In the genomic region with DNA sequence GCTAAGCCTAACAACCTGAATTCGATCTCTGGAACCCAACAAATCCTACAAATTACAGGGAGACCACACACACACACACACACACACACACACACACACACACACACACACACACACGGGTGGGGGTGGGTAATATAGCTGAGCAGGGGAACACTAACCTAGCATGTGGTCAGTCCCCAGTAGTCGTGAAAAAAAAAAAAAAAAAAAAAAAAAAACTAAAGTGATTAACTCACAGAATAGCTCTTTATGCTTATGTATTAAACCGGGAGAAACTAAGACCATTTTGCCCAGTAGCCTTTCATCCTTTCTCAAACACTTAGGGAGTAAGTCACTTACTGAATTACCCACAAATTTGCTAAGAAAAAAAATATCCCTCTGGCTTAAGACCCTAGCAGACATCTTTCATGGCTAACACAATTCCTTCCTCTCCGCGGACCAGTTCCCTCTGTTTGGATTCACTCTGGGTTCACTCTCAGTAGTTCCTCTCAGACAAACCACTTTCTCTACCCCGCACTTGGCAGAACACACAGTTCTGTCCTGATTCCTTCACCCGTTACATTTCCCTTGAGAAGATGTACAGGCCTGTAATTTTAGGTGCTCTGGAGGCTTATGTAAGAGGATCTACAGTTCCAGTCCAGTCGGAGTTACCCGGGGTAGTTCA, we compare ENCODE assay signal across 8 mouse cellular contexts. TPM values are rescaled to one million over a fixed set of nuclear protein-coding genes. Genes with fewer than 3 reads are reported as not detected.
A peak's percentile ranks its signal among the peaks of the same experiment; 100 is the strongest.
DNase-seq lines count a peak whose midpoint lies in the region; ATAC-seq and TF ChIP-seq lines count a peak whose summit lies in the region.

No protein-coding gene starts in this region.

- H3K4me3 ChIP-seq in kidney, embryonic 15.5 days (replicated peaks), result peak overlapping the region; percentile 62
- peak overlapping the region; percentile 78 to 90 for H3K4me3 ChIP-seq in MEL (ENCODE audit: control insufficient read depth in 1 of 2, insufficient read depth in 1 of 2, low read depth in 2 of 2, low read length in 2 of 2)
- H3K4me3 ChIP-seq in erythroblast, embryonic 14.5 days (replicated peaks), result peak overlapping the region; percentile 96
- H3K4me3 ChIP-seq in limb, embryonic 12.5 days (replicated peaks), result peak overlapping the region; percentile 58
- peak overlapping the region; percentile 59 for H3K4me3 ChIP-seq in neural tube, embryonic 14.5 days (ENCODE audit: low read depth, low read length)

- H3K9me3 ChIP-seq in kidney, embryonic 15.5 days (replicated peaks), result no peaks in the 10 kb centered on the region
- H3K9me3 ChIP-seq in MEL (replicated peaks; ENCODE audit: insufficient read depth, low read length), result no peaks in the 10 kb centered on the region
- H3K9me3 ChIP-seq in erythroblast, embryonic 14.5 days (ENCODE audit: control insufficient read depth, low read length), result no peaks in the 10 kb centered on the region
- no peaks in the 10 kb centered on the region for H3K9me3 ChIP-seq in limb, embryonic 12.5 days
- no peaks in the 10 kb centered on the region for H3K9me3 ChIP-seq in neural tube, embryonic 14.5 days (ENCODE audit: control insufficient read depth, low read length)

- H3K27me3 ChIP-seq in kidney, embryonic 15.5 days, result peaks cover 18% of the 10 kb centered on the region
- no peaks in the 10 kb centered on the region for H3K27me3 ChIP-seq in MEL (ENCODE audit: control insufficient read depth in 1 of 2, insufficient read depth in 2 of 2, low read length in 2 of 2)
- no peaks in the 10 kb centered on the region; the same call in 1 of the 2 replicates for H3K27me3 ChIP-seq in erythroblast, embryonic 14.5 days (ENCODE audit: control insufficient read depth)
- H3K27me3 ChIP-seq in limb, embryonic 12.5 days, result peaks cover 20% of the 10 kb centered on the region
- H3K27me3 ChIP-seq in neural tube, embryonic 14.5 days (ENCODE audit: control insufficient read depth, insufficient read depth, low read length), result no peaks in the 10 kb centered on the region

- H3K79me2 ChIP-seq in MEL (ENCODE audit: control insufficient read depth, insufficient read depth, low read length, poor library complexity), result peaks cover 11% of the 10 kb centered on the region

- TF ChIP-seq RAD21 in MEL (IDR thresholded peaks at IDR 0.05; ENCODE audit: low read depth, low read length), result no peak

- TF ChIP-seq POLR2A in MEL (IDR thresholded peaks at IDR 0.05; ENCODE audit: control insufficient read depth in 1 of 2, insufficient read depth in 1 of 2, low read depth in 1 of 2, low read length in 2 of 2, poor library complexity in 1 of 2), result no peak

- peak overlapping the region; percentile 54; the same call in 1 of the 2 replicates for H3K27ac ChIP-seq in kidney, embryonic 15.5 days
- peak overlapping the region; percentile 87 for H3K27ac ChIP-seq in MEL (ENCODE audit: control insufficient read depth, low read depth, low read length)
- no peak overlapping the region for H3K27ac ChIP-seq in limb, embryonic 12.5 days
- no peak overlapping the region for H3K27ac ChIP-seq in neural tube, embryonic 14.5 days (ENCODE audit: low read depth, low read length)

- peaks cover 17% of the 10 kb centered on the region for H3K4me1 ChIP-seq in kidney, embryonic 15.5 days
- peaks cover 0 to 15% of the 10 kb centered on the region in 2 experiments; a peak in 2 of 4 replicates for H3K4me1 ChIP-seq in MEL (ENCODE audit: control insufficient read depth in 1 of 2, insufficient read depth in 2 of 2, low read length in 2 of 2)
- peaks cover 44% of the 10 kb centered on the region for H3K4me1 ChIP-seq in erythroblast, embryonic 14.5 days (ENCODE audit: control insufficient read depth)
- no peaks in the 10 kb centered on the region for H3K4me1 ChIP-seq in limb, embryonic 12.5 days (replicated peaks)
- H3K4me1 ChIP-seq in neural tube, embryonic 14.5 days (ENCODE audit: control insufficient read depth, insufficient read depth, low read length), result no peaks in the 10 kb centered on the region

- H3K4me2 ChIP-seq in kidney, embryonic 15.5 days, result peak overlapping the region; percentile 98
- peak overlapping the region; percentile 94 for H3K4me2 ChIP-seq in limb, embryonic 12.5 days
- H3K4me2 ChIP-seq in neural tube, embryonic 14.5 days (ENCODE audit: low read depth, low read length), result peak overlapping the region; percentile 97

- TF ChIP-seq CTCF in MEL (IDR thresholded peaks at IDR 0.05 in 2 of 3, conservative IDR thresholded peaks at IDR 0.05 in 1 of 3; ENCODE audit: control insufficient read depth in 1 of 3, insufficient read depth in 1 of 3, low read depth in 2 of 3, low read length in 3 of 3, poor library complexity in 1 of 3, severe bottlenecking in 1 of 3), result no peak

- ATAC-seq in kidney, embryonic 15.5 days (replicated peaks; ENCODE audit: low FRiP score), result peak; percentile 6; the same call in 1 of the 2 replicates
- ATAC-seq in limb, embryonic 12.5 days (ENCODE audit: insufficient number of reproducible peaks, insufficient read depth, low FRiP score, low TSS enrichment, low read depth), result no peak; the same call in 1 of the 2 replicates
- ATAC-seq in neural tube, embryonic 14.5 days (ENCODE audit: low read depth), result no peak; the same call in 1 of the 2 replicates

- DNase-seq in kidney, adult 9 months, result no peak
- DNase-seq in MEL (ENCODE audit: low read depth, low spot score) (peak; percentile 83), MN1 (ENCODE audit: low spot score) (no peak)
- DNase-seq in adrenal gland, adult (ENCODE audit: inconsistent age in 2 of 2, low spot score in 1 of 2), result no peak

- H3K36me3 ChIP-seq in kidney, embryonic 15.5 days, result no peaks in the 10 kb centered on the region
- peaks cover 0 to 14% of the 10 kb centered on the region in 2 experiments; a peak in 2 of 4 replicates for H3K36me3 ChIP-seq in MEL (ENCODE audit: control insufficient read depth in 1 of 2, insufficient read depth in 2 of 2, low read length in 2 of 2)
- H3K36me3 ChIP-seq in erythroblast, embryonic 14.5 days (ENCODE audit: control insufficient read depth), result peaks cover 15% of the 10 kb centered on the region
- H3K36me3 ChIP-seq in limb, embryonic 12.5 days, result no peaks in the 10 kb centered on the region
- no peaks in the 10 kb centered on the region for H3K36me3 ChIP-seq in neural tube, embryonic 14.5 days (ENCODE audit: control insufficient read depth, insufficient read depth, low read length)

- WGBS in kidney, embryonic 15.5 days, result 37% methylated on average over 10 of the region's 10 CpGs
- 35% methylated on average over 10 of the region's 10 CpGs for WGBS in limb, embryonic 12.5 days
- WGBS in neural tube, embryonic 14.5 days, result 46% methylated on average over 10 of the region's 10 CpGs

- TF ChIP-seq EP300 in MEL (IDR thresholded peaks at IDR 0.05; ENCODE audit: low read depth in 1 of 2, low read length in 2 of 2), result peak in 1 of 2 experiments; percentile 38; a peak in 1 of 4 replicates

- H3K9ac ChIP-seq in kidney, embryonic 15.5 days, result peak overlapping the region; percentile 6; the same call in 1 of the 2 replicates
- H3K9ac ChIP-seq in MEL (ENCODE audit: control insufficient read depth, low read depth, low read length, poor library complexity, severe bottlenecking), result peak overlapping the region; percentile 91
- peak overlapping the region; percentile 75; the same call in 1 of the 2 replicates for H3K9ac ChIP-seq in limb, embryonic 12.5 days (replicated peaks)
- peak overlapping the region; percentile 74; the same call in 1 of the 2 replicates for H3K9ac ChIP-seq in neural tube, embryonic 14.5 days (replicated peaks; ENCODE audit: low read depth, low read length)

TF ChIP-seq in MEL, 35 proteins besides CTCF, POLR2A, EP300 and RAD21:
- TF ChIP-seq POLR2AphosphoS2 (IDR thresholded peaks at IDR 0.05; ENCODE audit: low read length) (no peak), ZNF384 (IDR thresholded peaks at IDR 0.05; ENCODE audit: low read depth, low read length) (peak; percentile 59), CHD1 (IDR thresholded peaks at IDR 0.05; ENCODE audit: low read depth, low read length) (no peak; the same call in 1 of the 2 replicates), TAL1 (IDR thresholded peaks at IDR 0.05; ENCODE audit: low read length) (no peak), SMC3 (IDR thresholded peaks at IDR 0.05; ENCODE audit: low read depth, low read length) (0 out of 2 replicates have a peak, but pooled peaks have one; percentile 10), RCOR1 (IDR thresholded peaks at IDR 0.05; ENCODE audit: low read depth, low read length) (peak; percentile 80), ETS1 (IDR thresholded peaks at IDR 0.05; ENCODE audit: low read depth, low read length) (no peak), MYC (IDR thresholded peaks at IDR 0.05; ENCODE audit: low read depth, low read length) (no peak)

RNA-seq across cellular contexts. Expression of a gene that starts 0.7 kb away (rescaled TPM):
- 7.8 and 10.4 TPM in 2 replicates for polyA plus RNA-seq in kidney, embryonic 15.5 days (2015; fragmentation: Nextera tagmentation; extraction: Ambion mirVana)
- 78.4 and 108 TPM in 2 replicates for total RNA-seq in MEL (2012; rRNA removed)
- polyA plus RNA-seq in MEL (2012; ENCODE audit: insufficient read depth in 1 of 2, insufficient read length in 2 of 2, low read depth in 1 of 2, low replicate concordance in 2 of 2, missing spikeins in 1 of 2), result 10 to 100 TPM in 1 of 2 experiments, not detected in 1; 93.4 TPM
- polyA plus RNA-seq in erythroblast, embryonic 14.5 days (2012), result 0.48 and 0.56 TPM in 2 replicates
- polyA plus RNA-seq in limb, embryonic 12.5 days (2016; fragmentation: Nextera tagmentation; extraction: Ambion mirVana), result 89.5 and 93.5 TPM in 2 replicates
- 44.3 and 45.4 TPM in 2 replicates for polyA plus RNA-seq in neural tube, embryonic 14.5 days (2014; fragmentation: Nextera tagmentation; extraction: Ambion mirVana)

RNA-seq across cellular contexts. Expression of a gene that starts 18.9 kb away (rescaled TPM):
- polyA plus RNA-seq in kidney, embryonic 15.5 days (2015; fragmentation: Nextera tagmentation; extraction: Ambion mirVana), result 6.0 and 6.3 TPM in 2 replicates
- total RNA-seq in MEL (2012; rRNA removed), result 2.0 and 2.2 TPM in 2 replicates
- polyA plus RNA-seq in MEL (2012; ENCODE audit: insufficient read depth in 1 of 2, insufficient read length in 2 of 2, low read depth in 1 of 2, low replicate concordance in 2 of 2, missing spikeins in 1 of 2), result 1 to 10 TPM in 1 of 2 experiments, not detected in 1; 8.6 TPM
- 0.56 and 0.83 TPM in 2 replicates for polyA plus RNA-seq in erythroblast, embryonic 14.5 days (2012)
- 4.6 and 6.0 TPM in 2 replicates for polyA plus RNA-seq in limb, embryonic 12.5 days (2016; fragmentation: Nextera tagmentation; extraction: Ambion mirVana)
- 8.8 and 9.8 TPM in 2 replicates for polyA plus RNA-seq in neural tube, embryonic 14.5 days (2014; fragmentation: Nextera tagmentation; extraction: Ambion mirVana)

RNA-seq across cellular contexts. Expression of a gene that starts 55.2 kb away (rescaled TPM):
- polyA plus RNA-seq in kidney, embryonic 15.5 days (2015; fragmentation: Nextera tagmentation; extraction: Ambion mirVana), result 1.9 and 2.1 TPM in 2 replicates
- 0.42 and 0.69 TPM in 2 replicates for total RNA-seq in MEL (2012; rRNA removed)
- polyA plus RNA-seq in MEL (2012; ENCODE audit: insufficient read depth in 1 of 2, insufficient read length in 2 of 2, low read depth in 1 of 2, low replicate concordance in 2 of 2, missing spikeins in 1 of 2), result under 1 TPM in 1 of 2 experiments, not detected in 1; 0.33 TPM
- polyA plus RNA-seq in erythroblast, embryonic 14.5 days (2012), result not detected in 2 replicates
- polyA plus RNA-seq in limb, embryonic 12.5 days (2016; fragmentation: Nextera tagmentation; extraction: Ambion mirVana), result 1.6 and 2.3 TPM in 2 replicates
- polyA plus RNA-seq in neural tube, embryonic 14.5 days (2014; fragmentation: Nextera tagmentation; extraction: Ambion mirVana), result 0.72 and 2.7 TPM in 2 replicates

Comparison
In these comparisons a context has a peak if more than half of its experiments do, and no peak if none do; other contexts are left out.
1. H3K27ac ChIP-seq: peak in kidney, embryonic 15.5 days (single experiment) and MEL (single experiment); none in limb, embryonic 12.5 days (single experiment) and neural tube, embryonic 14.5 days (single experiment).
2. H3K9ac ChIP-seq: peak in every context shown above with its lines; median percentile 91 in MEL; 75 in limb, embryonic 12.5 days; 74 in neural tube, embryonic 14.5 days; 6 in kidney, embryonic 15.5 days.
3. Peak in every context shown above with its lines, with median percentiles within 50 percentile points of each other: H3K4me2 ChIP-seq and H3K4me3 ChIP-seq.